21 mouse cellular contexts compared by ENCODE assay signal in the genomic region with DNA sequence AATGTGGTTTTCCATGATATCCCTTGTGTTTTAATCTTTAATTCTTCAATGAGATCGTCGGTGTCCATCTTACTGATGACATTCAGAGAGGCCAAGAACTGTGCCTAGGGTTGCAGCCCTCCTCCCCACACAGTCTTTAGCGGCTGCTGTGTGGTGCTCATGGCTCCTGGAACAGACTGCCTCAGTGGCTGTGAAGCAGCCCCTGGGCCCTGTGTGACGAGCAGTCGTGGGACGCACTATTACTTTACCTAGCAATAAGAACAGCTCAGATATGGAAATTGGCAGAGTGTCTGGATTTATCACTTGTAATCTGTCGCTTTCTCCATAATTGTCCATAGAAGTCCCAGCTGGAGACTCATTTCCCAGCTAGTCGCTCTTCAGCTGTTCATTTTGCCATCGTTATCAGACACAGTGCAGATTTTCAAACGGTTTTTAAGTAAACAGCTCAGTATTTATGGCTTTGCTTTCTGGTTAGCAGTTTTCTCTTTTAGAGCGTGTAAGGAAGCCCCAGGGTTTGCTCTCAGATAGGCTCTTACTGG. TPM values are rescaled to one million over a fixed set of nuclear protein-coding genes. Genes with fewer than 3 reads are reported as not detected.
DNase-seq lines count a peak whose midpoint lies in the region; ATAC-seq and TF ChIP-seq lines count a peak whose summit lies in the region.
"Had no signal": no experiment of that assay in that cellular context is flagged by ENCODE, and none has a peak within 500 bp of the region (broad histone marks: within the 10 kb centered on the region; RNA-seq: fewer than 3 reads in every experiment).

No protein-coding gene starts in this region.

- no peaks in the 10 kb centered on the region for H3K36me3 ChIP-seq in forebrain, embryonic 13.5 days (ENCODE audit: poor library complexity, severe bottlenecking)
- H3K36me3 ChIP-seq in forebrain, embryonic 12.5 days (replicated peaks), result no peaks in the 10 kb centered on the region
- H3K36me3 ChIP-seq in hindbrain, postnatal 0 days (ENCODE audit: insufficient read depth, low read length), result no peaks in the 10 kb centered on the region
- peaks cover 3% of the 10 kb centered on the region; the same call in 1 of the 2 replicates for H3K36me3 ChIP-seq in hindbrain, embryonic 10.5 days
- H3K36me3 ChIP-seq in midbrain, postnatal 0 days (ENCODE audit: insufficient read depth, low read length), result no peaks in the 10 kb centered on the region
- H3K36me3 ChIP-seq in midbrain, embryonic 15.5 days (replicated peaks), result no peaks in the 10 kb centered on the region
- H3K36me3 ChIP-seq: liver, embryonic 13.5 days; lung, embryonic 15.5 days; neural tube, embryonic 12.5 days had no signal

- ATAC-seq in forebrain, embryonic 13.5 days, result no peak
- ATAC-seq in forebrain, embryonic 12.5 days (ENCODE audit: low FRiP score), result no peak
- peak; percentile 55; the same call in 1 of the 2 replicates for ATAC-seq in hindbrain, postnatal 0 days
- ATAC-seq in midbrain, postnatal 0 days (ENCODE audit: low FRiP score), result no peak
- no peak for ATAC-seq in midbrain, embryonic 15.5 days (replicated peaks)
- ATAC-seq: CD4-positive, CD25-positive, alpha-beta regulatory T cell, adult 4 months; intestine, embryonic 16.5 days; Patski had no signal

- H3K27ac ChIP-seq in forebrain, embryonic 13.5 days, result peak overlapping the region; percentile 22; the same call in 1 of the 2 replicates
- H3K27ac ChIP-seq in forebrain, embryonic 12.5 days, result no peak overlapping the region
- H3K27ac ChIP-seq in hindbrain, postnatal 0 days, result no peak overlapping the region
- H3K27ac ChIP-seq in hindbrain, embryonic 10.5 days, result no peak overlapping the region
- H3K27ac ChIP-seq in midbrain, postnatal 0 days (ENCODE audit: low read depth, low read length), result no peak overlapping the region
- H3K27ac ChIP-seq in midbrain, embryonic 15.5 days, result no peak overlapping the region
- H3K27ac ChIP-seq: heart, adult 2 months; limb, embryonic 13.5 days; liver, embryonic 13.5 days; lung, embryonic 15.5 days; neural tube, embryonic 12.5 days had no signal

- no peak overlapping the region for H3K9ac ChIP-seq in forebrain, embryonic 13.5 days
- H3K9ac ChIP-seq in forebrain, embryonic 12.5 days, result no peak overlapping the region
- H3K9ac ChIP-seq in hindbrain, postnatal 0 days (replicated peaks; ENCODE audit: low read length), result no peak overlapping the region
- no peak overlapping the region for H3K9ac ChIP-seq in midbrain, postnatal 0 days (replicated peaks; ENCODE audit: low read length, poor library complexity, severe bottlenecking)
- no peak overlapping the region for H3K9ac ChIP-seq in midbrain, embryonic 15.5 days
- H3K9ac ChIP-seq: limb, embryonic 13.5 days; liver, embryonic 13.5 days; lung, embryonic 15.5 days; neural tube, embryonic 12.5 days had no signal

- H3K4me1 ChIP-seq in forebrain, embryonic 13.5 days, result peaks cover 16% of the 10 kb centered on the region
- 0 out of 2 replicates have a peak, but pooled peaks cover 3% of the 10 kb centered on the region for H3K4me1 ChIP-seq in forebrain, embryonic 12.5 days
- H3K4me1 ChIP-seq in hindbrain, postnatal 0 days (ENCODE audit: insufficient read depth, low read length), result no peaks in the 10 kb centered on the region
- H3K4me1 ChIP-seq in hindbrain, embryonic 10.5 days (replicated peaks), result peaks cover 16% of the 10 kb centered on the region
- no peaks in the 10 kb centered on the region for H3K4me1 ChIP-seq in midbrain, postnatal 0 days (ENCODE audit: insufficient read depth, low read length)
- peaks cover 5% of the 10 kb centered on the region; the same call in 1 of the 2 replicates for H3K4me1 ChIP-seq in midbrain, embryonic 15.5 days
- H3K4me1 ChIP-seq: neural tube, embryonic 12.5 days had no signal

- H3K27me3 ChIP-seq in forebrain, embryonic 13.5 days, result no peaks in the 10 kb centered on the region
- H3K27me3 ChIP-seq in forebrain, embryonic 12.5 days, result no peaks in the 10 kb centered on the region
- no peaks in the 10 kb centered on the region for H3K27me3 ChIP-seq in hindbrain, postnatal 0 days (ENCODE audit: insufficient read depth, low read length)
- no peaks in the 10 kb centered on the region for H3K27me3 ChIP-seq in hindbrain, embryonic 10.5 days (ENCODE audit: insufficient read depth, poor library complexity, severe bottlenecking)
- H3K27me3 ChIP-seq in midbrain, postnatal 0 days (ENCODE audit: insufficient read depth, low read length), result no peaks in the 10 kb centered on the region
- no peaks in the 10 kb centered on the region for H3K27me3 ChIP-seq in midbrain, embryonic 15.5 days (replicated peaks)
- H3K27me3 ChIP-seq: limb, embryonic 13.5 days; liver, embryonic 13.5 days; lung, embryonic 15.5 days; neural tube, embryonic 12.5 days; Patski had no signal

- TF ChIP-seq CTCF in hindbrain, postnatal 0 days (IDR thresholded peaks at IDR 0.05; ENCODE audit: low read depth), result no peak
- TF ChIP-seq CTCF in midbrain, postnatal 0 days (IDR thresholded peaks at IDR 0.05), result no peak

- peak; percentile 40 for DNase-seq in hindbrain, postnatal 0 days (ENCODE audit: low spot score)
- no peak for DNase-seq in hindbrain, embryonic 10.5 days (ENCODE audit: low spot score)
- peak; percentile 28 for DNase-seq in midbrain, postnatal 0 days (ENCODE audit: low spot score)
- no peak for DNase-seq in frontal cortex, postnatal 14 days (ENCODE audit: low spot score in 2 of 2)
- no peak for DNase-seq in B cell, adult 2 months
- DNase-seq: adrenal gland, adult 8-10 months; cerebellum, adult 9-11 months; gastrocnemius, postnatal 10 days; heart, adult 2 months; heart, postnatal 4 days; kidney, postnatal 36 days; liver, embryonic 13.5 days had no signal

- WGBS in forebrain, embryonic 13.5 days, result 82% methylated on average over 11 of the region's 11 CpGs
- 82% methylated on average over 11 of the region's 11 CpGs for WGBS in forebrain, embryonic 12.5 days
- 66% methylated on average over 11 of the region's 11 CpGs for WGBS in hindbrain, postnatal 0 days
- 93% methylated on average over 11 of the region's 11 CpGs for WGBS in hindbrain, embryonic 10.5 days
- WGBS in midbrain, postnatal 0 days, result 71% methylated on average over 11 of the region's 11 CpGs
- WGBS in midbrain, embryonic 15.5 days, result 68% methylated on average over 11 of the region's 11 CpGs

- H3K9me3 ChIP-seq in forebrain, embryonic 13.5 days (replicated peaks), result no peaks in the 10 kb centered on the region
- no peaks in the 10 kb centered on the region for H3K9me3 ChIP-seq in forebrain, embryonic 12.5 days
- H3K9me3 ChIP-seq in hindbrain, postnatal 0 days (ENCODE audit: low read length), result no peaks in the 10 kb centered on the region
- no peaks in the 10 kb centered on the region for H3K9me3 ChIP-seq in hindbrain, embryonic 10.5 days
- H3K9me3 ChIP-seq in midbrain, postnatal 0 days (ENCODE audit: low read length), result no peaks in the 10 kb centered on the region
- no peaks in the 10 kb centered on the region for H3K9me3 ChIP-seq in midbrain, embryonic 15.5 days
- H3K9me3 ChIP-seq: limb, embryonic 13.5 days; liver, embryonic 13.5 days; lung, embryonic 15.5 days; neural tube, embryonic 12.5 days had no signal

- no peak overlapping the region for H3K4me3 ChIP-seq in forebrain, embryonic 13.5 days
- no peak overlapping the region for H3K4me3 ChIP-seq in forebrain, embryonic 12.5 days (replicated peaks)
- no peak overlapping the region for H3K4me3 ChIP-seq in hindbrain, postnatal 0 days (ENCODE audit: low read length)
- no peak overlapping the region for H3K4me3 ChIP-seq in hindbrain, embryonic 10.5 days
- no peak overlapping the region for H3K4me3 ChIP-seq in midbrain, postnatal 0 days (ENCODE audit: low read depth, low read length)
- H3K4me3 ChIP-seq in midbrain, embryonic 15.5 days, result no peak overlapping the region
- H3K4me3 ChIP-seq: heart, adult 2 months; limb, embryonic 13.5 days; liver, embryonic 13.5 days; lung, embryonic 15.5 days; neural tube, embryonic 12.5 days had no signal

- no peak overlapping the region for H3K4me2 ChIP-seq in forebrain, embryonic 13.5 days
- no peak overlapping the region for H3K4me2 ChIP-seq in forebrain, embryonic 12.5 days
- no peak overlapping the region for H3K4me2 ChIP-seq in hindbrain, postnatal 0 days (ENCODE audit: low read depth, low read length)
- no peak overlapping the region for H3K4me2 ChIP-seq in midbrain, postnatal 0 days (ENCODE audit: low read depth, low read length, poor library complexity, severe bottlenecking)
- H3K4me2 ChIP-seq in midbrain, embryonic 15.5 days, result no peak overlapping the region
- H3K4me2 ChIP-seq: limb, embryonic 13.5 days; liver, embryonic 13.5 days; lung, embryonic 15.5 days; neural tube, embryonic 12.5 days had no signal

RNA-seq across cellular contexts. Expression of a gene that starts 12.6 kb away (rescaled TPM):
- 83.4 and 87.1 TPM in 2 replicates for polyA plus RNA-seq in forebrain, embryonic 13.5 days (2015; fragmentation: Nextera tagmentation; extraction: Ambion mirVana)
- 100 and 101 TPM in 2 replicates for polyA plus RNA-seq in forebrain, embryonic 12.5 days (2016; fragmentation: Nextera tagmentation; extraction: Ambion mirVana)
- total RNA-seq in hindbrain, postnatal 0 days (2014; rRNA removed), result 7.7 and 15.3 TPM in 2 replicates
- 54.6 and 62.0 TPM in 2 replicates for polyA plus RNA-seq in hindbrain, postnatal 0 days (2015; fragmentation: Nextera tagmentation; extraction: Ambion mirVana)
- 81.0 and 90.4 TPM in 2 replicates for polyA plus RNA-seq in hindbrain, embryonic 10.5 days (2016; fragmentation: Nextera tagmentation; extraction: Ambion mirVana)
- total RNA-seq in midbrain, postnatal 0 days (2014; rRNA removed), result 18.1 and 21.0 TPM in 2 replicates
- polyA plus RNA-seq in midbrain, postnatal 0 days (2015; fragmentation: Nextera tagmentation; extraction: Ambion mirVana), result 49.7 and 59.9 TPM in 2 replicates
- polyA plus RNA-seq in midbrain, embryonic 15.5 days (2015; fragmentation: Nextera tagmentation; extraction: Ambion mirVana), result 58.1 and 63.1 TPM in 2 replicates

RNA-seq across cellular contexts. Expression of a gene that starts 13.1 kb away (rescaled TPM):
- polyA plus RNA-seq in forebrain, embryonic 13.5 days (2015; fragmentation: Nextera tagmentation; extraction: Ambion mirVana), result 45.2 and 49.8 TPM in 2 replicates
- 61.0 and 84.9 TPM in 2 replicates for polyA plus RNA-seq in forebrain, embryonic 12.5 days (2016; fragmentation: Nextera tagmentation; extraction: Ambion mirVana)
- total RNA-seq in hindbrain, postnatal 0 days (2014; rRNA removed), result 102 and 114 TPM in 2 replicates
- polyA plus RNA-seq in hindbrain, postnatal 0 days (2015; fragmentation: Nextera tagmentation; extraction: Ambion mirVana), result 35.0 and 35.8 TPM in 2 replicates
- polyA plus RNA-seq in hindbrain, embryonic 10.5 days (2016; fragmentation: Nextera tagmentation; extraction: Ambion mirVana), result 25.0 and 62.0 TPM in 2 replicates
- 109 and 112 TPM in 2 replicates for total RNA-seq in midbrain, postnatal 0 days (2014; rRNA removed)
- polyA plus RNA-seq in midbrain, postnatal 0 days (2015; fragmentation: Nextera tagmentation; extraction: Ambion mirVana), result 44.1 and 45.9 TPM in 2 replicates
- 68.2 and 71.9 TPM in 2 replicates for polyA plus RNA-seq in midbrain, embryonic 15.5 days (2015; fragmentation: Nextera tagmentation; extraction: Ambion mirVana)

Comparison
In these comparisons a context has a peak if more than half of its experiments do, and no peak if none do; other contexts are left out.
1. DNase-seq: peak in hindbrain, postnatal 0 days (single experiment) and midbrain, postnatal 0 days (single experiment); none in hindbrain, embryonic 10.5 days (single experiment), frontal cortex, postnatal 14 days (0 of 2) and B cell, adult 2 months (0 of 2).